Mouse (Mus musculus): Measurements from ENCODE around the gene Ccdc9b. TPM values are rescaled to one million over a fixed set of nuclear protein-coding genes. Genes with fewer than 3 reads are reported as not detected.
A peak's percentile ranks its signal among the peaks of the same experiment; 100 is the strongest.

Ccdc9b gene
- polyA plus RNA-seq, 1 experiment = 3.1 TPM

DNA sequence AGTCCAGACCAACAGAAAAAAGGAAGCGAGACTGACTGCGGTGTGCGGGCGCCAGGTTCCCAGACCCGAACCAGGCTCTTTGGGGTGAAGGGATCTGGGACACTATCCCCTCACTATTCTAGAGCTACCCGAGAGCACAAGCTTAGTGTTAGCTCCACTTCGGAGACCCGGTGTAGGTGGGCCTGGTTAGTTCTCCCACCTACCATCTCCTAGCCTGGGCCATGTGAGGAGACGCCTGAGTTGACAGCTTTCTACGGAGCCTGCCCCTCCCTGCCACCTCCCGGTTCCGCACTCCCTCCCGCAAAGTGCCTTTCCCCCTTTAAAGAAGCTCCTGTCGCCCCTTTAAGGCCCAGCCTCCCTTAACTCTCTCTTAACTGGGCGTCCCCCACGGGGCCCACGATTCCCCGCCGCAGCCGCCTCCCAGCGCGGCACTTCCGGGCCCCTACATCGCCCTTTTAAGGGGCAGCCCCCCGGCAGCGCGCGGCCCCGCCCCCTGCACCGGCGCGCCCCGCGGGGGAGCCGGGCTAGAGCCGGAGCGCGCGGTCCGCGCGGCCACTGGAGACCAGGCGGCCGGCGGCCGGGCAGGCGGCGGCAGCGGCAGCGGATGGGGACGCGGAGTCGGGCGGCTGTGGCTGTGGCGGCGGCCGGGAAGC is 17.1 kb downstream of the Ccdc9b start, which contains the start of gene Inafm2:
Gene Inafm2 (plus strand): TSS at position 527 of the 653 bp plus-strand sequence.
- DNase-seq (ENCODE audit: low read depth in 1 of 2, low spot score in 2 of 2) = peak; percentile 57 to 92
- peaks cover 13% of the 10 kb centered on the region for H3K4me1 ChIP-seq (ENCODE audit: control insufficient read depth, insufficient read depth, insufficient read length)
- TF ChIP-seq CTCF (IDR thresholded peaks at IDR 0.05; ENCODE audit: extremely low read depth, insufficient read depth, insufficient read length, insufficient replicate concordance) (no peak), POLR2A (IDR thresholded peaks at IDR 0.05; ENCODE audit: low read depth, low read length) (peak; percentile 15; the same call in 1 of the 2 replicates)

DNA sequence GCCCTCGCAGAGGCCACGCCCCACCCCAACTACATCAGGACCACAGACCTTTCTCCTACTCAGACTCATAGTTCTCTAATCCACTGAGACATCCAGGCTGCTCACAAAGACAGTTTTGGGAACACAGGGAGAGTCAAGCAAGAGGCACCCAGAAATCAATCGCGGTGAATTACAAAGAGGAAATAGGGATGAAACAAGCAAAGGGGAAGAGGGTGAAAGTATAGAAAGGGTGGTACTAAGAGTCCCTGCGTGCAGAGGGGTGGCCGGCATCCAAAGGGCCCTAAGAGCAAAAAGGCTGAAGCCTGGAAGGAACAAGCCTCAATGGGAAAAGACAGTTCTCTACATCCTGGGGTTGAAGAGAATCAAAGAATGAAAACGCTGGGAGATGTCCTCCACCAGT is 17.8 kb downstream of the Ccdc9b start:
- peaks cover 13% of the 10 kb centered on the region for H3K4me1 ChIP-seq (ENCODE audit: control insufficient read depth, insufficient read depth, insufficient read length)
- no peaks in the 10 kb centered on the region; the same call in 1 of the 2 replicates for H3K36me3 ChIP-seq (ENCODE audit: control insufficient read depth, insufficient read depth, low read length)
- WGBS = 18% methylated on average over 7 of the region's 7 CpGs
- H3K27ac ChIP-seq (ENCODE audit: insufficient read depth, low read length) = no peak overlapping the region
- TF ChIP-seq CTCF (IDR thresholded peaks at IDR 0.05; ENCODE audit: extremely low read depth, insufficient read depth, insufficient read length, insufficient replicate concordance) = no peak
- H3K4me3 ChIP-seq (ENCODE audit: extremely low read depth, insufficient read depth, insufficient read length) = peak overlapping the region; percentile 95; the same call in 1 of the 2 replicates
- no peak for DNase-seq (ENCODE audit: low read depth in 1 of 2, low spot score in 2 of 2)
- H3K27me3 ChIP-seq (ENCODE audit: control insufficient read depth, insufficient read depth, low read length) = no peaks in the 10 kb centered on the region

More for the DNA sequence above, 17.1 kb downstream of the Ccdc9b start, which contains the start of gene Inafm2:
- no peaks in the 10 kb centered on the region for H3K27me3 ChIP-seq (ENCODE audit: control insufficient read depth, insufficient read depth, low read length)
- H3K27ac ChIP-seq (ENCODE audit: insufficient read depth, low read length) = peak within 1 kb of the TSS; percentile 33; the same call in 1 of the 2 replicates
- 13% methylated on average over 56 of the region's 57 CpGs for WGBS
- H3K4me3 ChIP-seq (ENCODE audit: extremely low read depth, insufficient read depth, insufficient read length) = peak within 1 kb of the TSS; percentile 95
- H3K36me3 ChIP-seq (ENCODE audit: control insufficient read depth, insufficient read depth, low read length) = no peaks in the 10 kb centered on the region; the same call in 1 of the 2 replicates

DNA sequence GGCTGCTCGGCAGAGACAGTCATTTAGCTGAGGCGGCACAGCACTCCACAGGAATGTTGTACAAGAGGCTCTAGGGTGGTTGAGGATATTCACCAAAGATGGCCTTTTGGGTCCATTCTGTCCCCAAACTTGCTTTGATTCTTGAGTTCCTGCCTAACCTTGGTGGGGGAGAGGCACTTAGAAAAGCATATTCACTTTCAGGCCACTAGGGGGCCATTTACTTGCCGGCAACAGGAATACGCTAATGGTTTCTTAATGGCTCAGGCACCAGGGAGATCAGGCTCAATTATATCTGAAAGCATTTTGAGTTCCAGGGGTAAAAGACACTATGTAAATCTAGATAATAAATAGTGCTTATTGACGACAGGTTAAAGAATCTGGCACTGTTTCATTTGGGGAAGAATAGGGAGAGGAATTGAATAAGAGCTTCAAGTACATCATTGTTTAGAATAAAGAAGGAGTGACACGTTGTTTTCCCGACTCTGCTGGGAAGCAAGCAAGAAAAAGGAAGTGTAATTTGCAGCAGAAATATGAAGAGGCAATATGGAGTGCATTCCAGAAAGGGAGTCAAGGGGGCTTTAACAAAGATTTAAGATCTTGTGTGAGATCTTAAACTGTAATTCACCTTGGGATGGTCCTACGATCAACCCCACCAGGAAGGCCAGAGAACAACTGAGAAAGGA is 19.1 kb downstream of the Ccdc9b start:
- H3K27ac ChIP-seq (ENCODE audit: insufficient read depth, low read length) = no peak overlapping the region
- H3K36me3 ChIP-seq (ENCODE audit: control insufficient read depth, insufficient read depth, low read length) = no peaks in the 10 kb centered on the region
- peak; percentile 36 to 37 for DNase-seq (ENCODE audit: low read depth in 1 of 2, low spot score in 2 of 2)
- no peak overlapping the region for H3K4me3 ChIP-seq (ENCODE audit: extremely low read depth, insufficient read depth, insufficient read length)
- 29% methylated on average over 8 of the region's 8 CpGs for WGBS
- no peaks in the 10 kb centered on the region for H3K27me3 ChIP-seq (ENCODE audit: control insufficient read depth, insufficient read depth, low read length)
- peaks cover 13% of the 10 kb centered on the region for H3K4me1 ChIP-seq (ENCODE audit: control insufficient read depth, insufficient read depth, insufficient read length)
- TF ChIP-seq CTCF (IDR thresholded peaks at IDR 0.05; ENCODE audit: extremely low read depth, insufficient read depth, insufficient read length, insufficient replicate concordance) (peak; percentile 20; the same call in 1 of the 2 replicates), POLR2A (IDR thresholded peaks at IDR 0.05; ENCODE audit: low read depth, low read length) (no peak)

DNA sequence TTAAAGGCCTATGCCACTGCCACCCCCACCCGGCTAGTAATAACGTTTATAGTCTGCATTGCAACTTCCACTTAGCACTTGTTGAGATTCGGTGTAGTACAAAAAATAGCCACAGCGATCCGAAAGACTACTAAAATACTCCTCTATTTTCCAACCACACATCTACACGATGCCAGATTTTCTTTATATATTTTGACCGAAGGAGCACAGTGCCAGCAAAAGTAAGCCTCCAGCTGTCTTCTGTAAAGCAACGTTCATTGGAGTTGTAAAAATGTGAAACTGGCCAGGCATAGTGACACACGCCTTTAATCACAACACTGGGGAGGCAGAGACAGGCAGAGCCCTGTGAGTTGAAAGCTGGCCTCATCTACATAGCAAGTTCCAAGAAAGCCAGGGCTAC is 21.3 kb downstream of the Ccdc9b start:
- no peak for TF ChIP-seq CTCF (IDR thresholded peaks at IDR 0.05; ENCODE audit: extremely low read depth, insufficient read depth, insufficient read length, insufficient replicate concordance)
- TF ChIP-seq POLR2A (IDR thresholded peaks at IDR 0.05; ENCODE audit: low read depth, low read length) = no peak
- WGBS = 71% methylated on average over 9 of the region's 9 CpGs
- Histone ChIP-seq H3K36me3 (ENCODE audit: control insufficient read depth, insufficient read depth, low read length) (no peaks in the 10 kb centered on the region), H3K27ac (ENCODE audit: insufficient read depth, low read length) (no peak overlapping the region), H3K27me3 (ENCODE audit: control insufficient read depth, insufficient read depth, low read length) (no peaks in the 10 kb centered on the region), H3K4me1 (ENCODE audit: control insufficient read depth, insufficient read depth, insufficient read length) (peaks cover 5% of the 10 kb centered on the region; the same call in 1 of the 2 replicates), H3K4me3 (ENCODE audit: extremely low read depth, insufficient read depth, insufficient read length) (no peak overlapping the region)
- no peak for DNase-seq (ENCODE audit: low read depth in 1 of 2, low spot score in 2 of 2)

DNA sequence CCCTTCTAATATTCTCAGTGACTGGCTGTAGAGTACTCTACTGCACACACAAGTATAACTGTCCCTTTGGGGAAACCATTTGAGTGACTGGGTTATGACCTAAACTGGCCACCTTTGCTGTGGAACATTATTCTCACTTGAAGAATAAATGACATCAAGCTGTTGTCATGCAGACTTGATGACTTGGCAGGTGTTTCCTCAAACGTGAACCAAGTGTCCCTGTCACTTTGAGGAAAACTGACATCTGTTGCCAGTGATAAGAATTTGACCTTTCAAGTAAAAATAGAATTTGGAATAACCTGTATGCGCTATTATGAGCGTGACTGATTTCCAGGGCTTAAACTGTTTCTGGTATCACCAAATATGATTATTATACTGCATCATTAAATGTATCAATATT is 22.1 kb downstream of the Ccdc9b start:
- Histone ChIP-seq H3K27ac (ENCODE audit: insufficient read depth, low read length) (no peak overlapping the region), H3K36me3 (ENCODE audit: control insufficient read depth, insufficient read depth, low read length) (no peaks in the 10 kb centered on the region), H3K4me3 (ENCODE audit: extremely low read depth, insufficient read depth, insufficient read length) (no peak overlapping the region), H3K4me1 (ENCODE audit: control insufficient read depth, insufficient read depth, insufficient read length) (peaks cover 5% of the 10 kb centered on the region; the same call in 1 of the 2 replicates), H3K27me3 (ENCODE audit: control insufficient read depth, insufficient read depth, low read length) (no peaks in the 10 kb centered on the region)
- TF ChIP-seq POLR2A (IDR thresholded peaks at IDR 0.05; ENCODE audit: low read depth, low read length) = no peak
- TF ChIP-seq CTCF (IDR thresholded peaks at IDR 0.05; ENCODE audit: extremely low read depth, insufficient read depth, insufficient read length, insufficient replicate concordance) = no peak
- WGBS = 42% methylated on average over 3 of the region's 3 CpGs
- no peak for DNase-seq (ENCODE audit: low read depth in 1 of 2, low spot score in 2 of 2)

DNA sequence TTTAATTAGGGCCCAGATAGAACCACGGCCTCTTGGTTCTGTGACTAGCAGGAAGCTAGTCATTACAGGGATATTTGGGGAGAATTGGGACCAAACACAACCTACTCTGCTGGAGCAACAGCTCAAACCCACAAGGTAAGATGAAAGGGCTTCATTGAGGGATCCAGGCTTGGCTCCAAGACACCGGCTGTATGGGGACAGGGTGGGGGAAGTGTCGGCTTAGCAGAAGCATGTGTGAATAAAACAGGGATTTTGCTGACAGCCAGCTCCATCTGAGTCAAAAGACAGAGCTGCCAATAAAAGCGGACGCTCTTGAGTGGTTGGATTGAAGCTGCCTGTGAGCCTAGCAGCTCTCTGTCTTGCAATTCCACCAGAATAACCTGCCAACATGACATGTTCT is 29.1 kb downstream of the Ccdc9b start:
- Histone ChIP-seq H3K27ac (ENCODE audit: insufficient read depth, low read length) (no peak overlapping the region), H3K4me3 (ENCODE audit: extremely low read depth, insufficient read depth, insufficient read length) (no peak overlapping the region), H3K27me3 (ENCODE audit: control insufficient read depth, insufficient read depth, low read length) (no peaks in the 10 kb centered on the region), H3K4me1 (ENCODE audit: control insufficient read depth, insufficient read depth, insufficient read length) (peaks cover 16% of the 10 kb centered on the region), H3K36me3 (ENCODE audit: control insufficient read depth, insufficient read depth, low read length) (no peaks in the 10 kb centered on the region)
- 86% methylated on average over 5 of the region's 5 CpGs for WGBS
- TF ChIP-seq CTCF (IDR thresholded peaks at IDR 0.05; ENCODE audit: extremely low read depth, insufficient read depth, insufficient read length, insufficient replicate concordance) = no peak
- no peak for TF ChIP-seq POLR2A (IDR thresholded peaks at IDR 0.05; ENCODE audit: low read depth, low read length)
- no peak for DNase-seq (ENCODE audit: low read depth in 1 of 2, low spot score in 2 of 2)

All from spleen, adult 2 months (tissue).